Mouse (Mus musculus) lung, postnatal 0 days (tissue): ENCODE data around the gene Ndel1.

Experiments used
- CTCF ChIP-seq: IDR thresholded peaks from 2 replicates; pipeline ENCODE4 v1.5.1; 2016; ENCODE audit warnings: antibody characterized with exemption, mild to moderate bottlenecking
- EP300 ChIP-seq: IDR thresholded peaks from 2 replicates; pipeline ENCODE4 v1.6.1; 2016; ENCODE audit warnings: antibody characterized with exemption, mild to moderate bottlenecking, control low read depth

- TF ChIP-seq CTCF (no peak), EP300 (no peak)
Observed at GRCm38 (mm10) chr11:68782336-68782735, 89.3 kb downstream of the Ndel1 start.
